Mouse (Mus musculus) MEL (cell line): ENCODE results near the gene Abcb6. TPM values are rescaled to one million over a fixed set of nuclear protein-coding genes. Genes with fewer than 3 reads are reported as not detected.

Source experiments
- DNase-seq: peaks from one replicate; pipeline ENCODE4 v3.0.0; 2011; ENCODE audit warnings: low read depth, low spot score
- H3K27ac ChIP-seq: 2 replicates; pipeline ENCODE4 v1.5.1; 2012; ENCODE audit warnings: low read depth, mild to moderate bottlenecking, control low read depth, low read length, moderate library complexity; ENCODE audit not compliant: control insufficient read depth
- H3K27me3 ChIP-seq, 2 experiments: fragments of 150-350 bp in 1 of 2; sonication (generic) in 1 of 2; 2 replicates each; pipeline ENCODE4 v1.6.1; 2012; ENCODE audit warnings: low read length in 2 of 2, mild to moderate bottlenecking in 2 of 2, improper control_type of control experiment in 1 of 2, moderate library complexity in 1 of 2; ENCODE audit not compliant: insufficient read depth in 2 of 2, control insufficient read depth in 1 of 2
- H3K36me3 ChIP-seq, 2 experiments: 2 replicates each; pipeline ENCODE4 v1.6.1; 2012 to 2014; ENCODE audit warnings: low read length in 2 of 2, improper control_type of control experiment in 1 of 2, inconsistent platforms in 1 of 2, mild to moderate bottlenecking in 1 of 2; ENCODE audit not compliant: insufficient read depth in 2 of 2, control insufficient read depth in 1 of 2
- H3K4me1 ChIP-seq, 2 experiments: fragments of 150-350 bp in 1 of 2; sonication (generic) in 1 of 2; 2 replicates each; pipeline ENCODE4 v1.6.1; 2012; ENCODE audit warnings: low read length in 2 of 2, improper control_type of control experiment in 1 of 2, mild to moderate bottlenecking in 1 of 2; ENCODE audit not compliant: insufficient read depth in 2 of 2, control insufficient read depth in 1 of 2
- H3K4me3 ChIP-seq, 2 experiments: fragments of 150-350 bp in 1 of 2; sonication (generic) in 1 of 2; 2 replicates each; pipeline ENCODE4 v1.5.1; 2012; ENCODE audit warnings: low read depth in 2 of 2, low read length in 2 of 2, mild to moderate bottlenecking in 2 of 2, moderate library complexity in 2 of 2, control low read depth in 1 of 2, improper control_type of control experiment in 1 of 2; ENCODE audit not compliant: control insufficient read depth in 1 of 2, insufficient read depth in 1 of 2
- H3K79me2 ChIP-seq: 2 replicates; pipeline ENCODE4 v1.6.1; 2012; ENCODE audit warnings: mild to moderate bottlenecking, low read length, moderate library complexity; ENCODE audit not compliant: control insufficient read depth, poor library complexity, insufficient read depth
- H3K9ac ChIP-seq: 2 replicates; pipeline ENCODE4 v1.6.1; 2012; ENCODE audit warnings: low read depth, mild to moderate bottlenecking, control low read depth, low read length, moderate library complexity; ENCODE audit not compliant: control insufficient read depth, poor library complexity, severe bottlenecking
- H3K9me3 ChIP-seq: fragments of 150-350 bp; sonication (generic); replicated peaks from 2 replicates; pipeline ENCODE4 v1.6.1; 2012; ENCODE audit warnings: mild to moderate bottlenecking, low read length, improper control_type of control experiment, moderate library complexity; ENCODE audit not compliant: insufficient read depth
- BHLHE40 ChIP-seq: IDR thresholded peaks from 2 replicates; pipeline ENCODE4 v1.6.1; 2012; ENCODE audit warnings: low read depth, mild to moderate bottlenecking, inconsistent platforms, low read length, improper control_type of control experiment, borderline replicate concordance
- E2F4 ChIP-seq: IDR thresholded peaks from 2 replicates; pipeline ENCODE4 v1.6.1; 2011; ENCODE audit warnings: low read depth, low read length, improper control_type of control experiment, borderline replicate concordance
- ELF1 ChIP-seq: IDR thresholded peaks from 2 replicates; pipeline ENCODE4 v1.6.1; 2014; ENCODE audit warnings: low read depth, mild to moderate bottlenecking, inconsistent platforms, low read length, improper control_type of control experiment, moderate library complexity
- EP300 ChIP-seq, 2 experiments: IDR thresholded peaks; 2 replicates each; pipeline ENCODE4 v1.6.1; 2011; ENCODE audit warnings: improper control_type of control experiment in 2 of 2, low read length in 2 of 2, low read depth in 1 of 2, mild to moderate bottlenecking in 1 of 2
- ETS1 ChIP-seq: IDR thresholded peaks from 2 replicates; pipeline ENCODE4 v1.6.1; 2012; ENCODE audit warnings: low read depth, mild to moderate bottlenecking, inconsistent platforms, low read length, improper control_type of control experiment, moderate library complexity
- GATA1 ChIP-seq: IDR thresholded peaks from 2 replicates; pipeline ENCODE4 v1.6.1; 2011; ENCODE audit warnings: low read depth, low read length, improper control_type of control experiment
- JUND ChIP-seq: IDR thresholded peaks from 2 replicates; pipeline ENCODE4 v1.6.1; 2011; ENCODE audit warnings: low read depth, mild to moderate bottlenecking, improper control_type of control experiment, low read length
- KAT2A ChIP-seq: conservative IDR thresholded peaks from 2 replicates; pipeline ENCODE4 v1.6.1; 2012; ENCODE audit warnings: low read depth, low read length, improper control_type of control experiment, inconsistent platforms
- MAFK ChIP-seq: IDR thresholded peaks from 2 replicates; pipeline ENCODE4 v1.6.1; 2011; ENCODE audit warnings: low read depth, mild to moderate bottlenecking, low read length, improper control_type of control experiment, borderline replicate concordance
- MAX ChIP-seq: IDR thresholded peaks from 2 replicates; pipeline ENCODE4 v1.6.1; 2011; ENCODE audit warnings: low read length, improper control_type of control experiment
- MAZ ChIP-seq: IDR thresholded peaks from 2 replicates; pipeline ENCODE4 v1.6.1; 2012; ENCODE audit warnings: low read depth, mild to moderate bottlenecking, inconsistent platforms, low read length, improper control_type of control experiment
- MEF2A ChIP-seq: IDR thresholded peaks from 2 replicates; pipeline ENCODE4 v1.6.1; 2014; ENCODE audit warnings: low read depth, mild to moderate bottlenecking, inconsistent platforms, low read length, improper control_type of control experiment; ENCODE audit not compliant: poor library complexity, insufficient replicate concordance, severe bottlenecking; ENCODE audit errors: extremely low read depth
- MXI1 ChIP-seq: IDR thresholded peaks from 2 replicates; pipeline ENCODE4 v1.6.1; 2011; ENCODE audit warnings: mild to moderate bottlenecking, low read depth, low read length, improper control_type of control experiment
- MYC ChIP-seq: IDR thresholded peaks from 2 replicates; pipeline ENCODE4 v1.6.1; 2011; ENCODE audit warnings: low read depth, mild to moderate bottlenecking, low read length, improper control_type of control experiment, moderate library complexity
- NRF1 ChIP-seq: IDR thresholded peaks from 2 replicates; pipeline ENCODE4 v1.6.1; 2014; ENCODE audit warnings: low read depth, mild to moderate bottlenecking, inconsistent platforms, low read length, improper control_type of control experiment, moderate library complexity; ENCODE audit not compliant: poor library complexity, insufficient read depth, severe bottlenecking
- POLR2A ChIP-seq, 2 experiments: IDR thresholded peaks; 2 replicates each; pipeline ENCODE4 v1.6.1; 2011 to 2012; ENCODE audit warnings: low read length in 2 of 2, mild to moderate bottlenecking in 2 of 2, control low read depth in 1 of 2, improper control_type of control experiment in 1 of 2, low read depth in 1 of 2, moderate library complexity in 1 of 2; ENCODE audit not compliant: control insufficient read depth in 1 of 2, insufficient read depth in 1 of 2, poor library complexity in 1 of 2
- POLR2AphosphoS5 ChIP-seq: IDR thresholded peaks from 2 replicates; pipeline ENCODE4 v1.6.1; 2012; ENCODE audit warnings: low read depth, borderline replicate concordance, mild to moderate bottlenecking, inconsistent platforms, low read length, moderate library complexity, mixed read lengths
- RCOR1 ChIP-seq: IDR thresholded peaks from 2 replicates; pipeline ENCODE4 v1.6.1; 2012; ENCODE audit warnings: low read depth, mild to moderate bottlenecking, inconsistent platforms, low read length, improper control_type of control experiment
- SIN3A ChIP-seq: IDR thresholded peaks from 2 replicates; pipeline ENCODE4 v1.6.1; 2012; ENCODE audit warnings: low read length, improper control_type of control experiment, inconsistent platforms
- SMC3 ChIP-seq: IDR thresholded peaks from 2 replicates; pipeline ENCODE4 v1.6.1; 2011; ENCODE audit warnings: low read depth, low read length, improper control_type of control experiment
- TAL1 ChIP-seq: IDR thresholded peaks from 2 replicates; pipeline ENCODE4 v1.6.1; 2012; ENCODE audit warnings: mild to moderate bottlenecking, inconsistent platforms, low read length, moderate library complexity, mixed read lengths
- TCF12 ChIP-seq: IDR thresholded peaks from 2 replicates; pipeline ENCODE4 v1.6.1; 2014; ENCODE audit warnings: low read depth, mild to moderate bottlenecking, inconsistent platforms, low read length, improper control_type of control experiment, moderate library complexity
- UBTF ChIP-seq: IDR thresholded peaks from 2 replicates; pipeline ENCODE4 v1.6.1; 2012; ENCODE audit warnings: low read depth, mild to moderate bottlenecking, inconsistent platforms, low read length, improper control_type of control experiment, moderate library complexity, borderline replicate concordance; ENCODE audit not compliant: insufficient read depth
- USF1 ChIP-seq: IDR thresholded peaks from 2 replicates; pipeline ENCODE4 v1.6.1; 2014; ENCODE audit warnings: low read depth, mild to moderate bottlenecking, inconsistent platforms, low read length, improper control_type of control experiment, moderate library complexity
- USF2 ChIP-seq, 2 experiments: IDR thresholded peaks; 2 replicates each; pipeline ENCODE4 v1.6.1; 2011 to 2012; ENCODE audit warnings: improper control_type of control experiment in 2 of 2, low read length in 2 of 2, borderline replicate concordance in 1 of 2, inconsistent platforms in 1 of 2, low read depth in 1 of 2, mild to moderate bottlenecking in 1 of 2; ENCODE audit not compliant: insufficient read depth in 1 of 2
- ZNF384 ChIP-seq: IDR thresholded peaks from 2 replicates; pipeline ENCODE4 v1.6.1; 2012; ENCODE audit warnings: low read depth, mild to moderate bottlenecking, inconsistent platforms, low read length, improper control_type of control experiment
- polyA plus RNA-seq, 2 experiments: library from polyadenylated mRNA; stranded (reverse) in 1 of 2; unstranded in 1 of 2; fragments of >175 nt in 1 of 2; fragments of >200 nt in 1 of 2; gene quantifications; 2 replicates each; pipeline versions ENCODE4 v1.2.1 to v1.2.4; 2012; ENCODE audit warnings: low replicate concordance in 2 of 2, low read depth in 1 of 2; ENCODE audit not compliant: insufficient read length in 2 of 2, insufficient read depth in 1 of 2, missing spikeins in 1 of 2
- total RNA-seq: library from RNA; depleted of rRNA; stranded (reverse); fragments of 300-350 nt; gene quantifications from 2 replicates; pipeline ENCODE4 v1.2.3, GENCODE M21; 2012

The Abcb6 gene
- total and polyA plus RNA-seq, 3 experiments, result 73.5 to 84.4 TPM; not detected in 1

GRCm38 (mm10) chr1:75159540-75160255 is 20.5 kb downstream of the Abcb6 start:
- Histone ChIP-seq H3K36me3 (peaks cover 0 to 21% of the 10 kb centered on the region in 2 experiments; a peak in 2 of 4 replicates), H3K79me2 (no peaks in the 10 kb centered on the region), H3K9me3 (no peaks in the 10 kb centered on the region), H3K9ac (peak overlapping the region; percentile 18), H3K4me3 (peak overlapping the region; percentile 12 to 37; a peak in 3 of 4 replicates), H3K4me1 (peaks cover 13 to 21% of the 10 kb centered on the region in 2 experiments), H3K27ac (peak overlapping the region; percentile 55), H3K27me3 (no peaks in the 10 kb centered on the region)
- DNase-seq, result peak; percentile 68
- TF ChIP-seq KAT2A (no peak), BHLHE40 (peak; percentile 74; the same call in 1 of the 2 replicates), SMC3 (no peak), POLR2A (IDR thresholded peaks at IDR 0.05; ENCODE audit: control insufficient read depth in 1 of 2, insufficient read depth in 1 of 2, low read depth in 1 of 2, low read length in 2 of 2, poor library complexity in 1 of 2) (no peak), RCOR1 (peak; percentile 82), MYC (no peak), TAL1 (peak; percentile 66), ETS1 (peak; percentile 77; the same call in 1 of the 2 replicates), TCF12 (peak; percentile 92), ELF1 (no peak), POLR2AphosphoS5 (no peak), MAZ (no peak), E2F4 (no peak), NRF1 (peak; percentile 57), USF1 (no peak), EP300 (IDR thresholded peaks at IDR 0.05; ENCODE audit: low read depth in 1 of 2, low read length in 2 of 2) (peak; percentile 88 to 91), GATA1 (peak; percentile 96), SIN3A (peak; percentile 62)

GRCm38 (mm10) chr1:75158990-75159389 is 21.2 kb downstream of the Abcb6 start:
- Histone ChIP-seq H3K4me1 (peaks cover 15 to 21% of the 10 kb centered on the region in 2 experiments), H3K27ac (peak overlapping the region; percentile 55), H3K27me3 (no peaks in the 10 kb centered on the region), H3K9ac (0 out of 2 replicates have a peak overlapping the region, but pooled peaks have one; percentile 18), H3K9me3 (no peaks in the 10 kb centered on the region), H3K36me3 (peaks cover 0 to 24% of the 10 kb centered on the region in 2 experiments; a peak in 2 of 4 replicates), H3K79me2 (no peaks in the 10 kb centered on the region), H3K4me3 (peak overlapping the region in 1 of 2 experiments; percentile 38; a peak in 1 of 4 replicates)
- DNase-seq, result peak; percentile 68
- TF ChIP-seq UBTF, result no peak
- no peak for TF ChIP-seq JUND
- peak; percentile 68 for TF ChIP-seq GATA1
- peak; percentile 76; the same call in 1 of the 2 replicates for TF ChIP-seq SIN3A
- peak; percentile 96 for TF ChIP-seq ETS1
- TF ChIP-seq TCF12, result 0 out of 2 replicates have a peak, but pooled peaks have one; percentile 49
- TF ChIP-seq KAT2A, result no peak
- TF ChIP-seq ZNF384, result 0 out of 2 replicates have a peak, but pooled peaks have one; percentile 36
- TF ChIP-seq EP300 (IDR thresholded peaks at IDR 0.05; ENCODE audit: low read depth in 1 of 2, low read length in 2 of 2), result peak; percentile 60 to 75
- no peak for TF ChIP-seq USF2 (IDR thresholded peaks at IDR 0.05; ENCODE audit: borderline replicate concordance in 1 of 2, insufficient read depth in 1 of 2, low read depth in 1 of 2, low read length in 2 of 2)
- no peak for TF ChIP-seq POLR2A (IDR thresholded peaks at IDR 0.05; ENCODE audit: control insufficient read depth in 1 of 2, insufficient read depth in 1 of 2, low read depth in 1 of 2, low read length in 2 of 2, poor library complexity in 1 of 2)
- TF ChIP-seq MAFK, result peak; percentile 28; the same call in 1 of the 2 replicates
- peak; percentile 42; the same call in 1 of the 2 replicates for TF ChIP-seq MXI1
- peak; percentile 43; the same call in 1 of the 2 replicates for TF ChIP-seq RCOR1
- no peak for TF ChIP-seq NRF1
- TF ChIP-seq MAX, result no peak; the same call in 1 of the 2 replicates
- peak; percentile 40; the same call in 1 of the 2 replicates for TF ChIP-seq BHLHE40
- TF ChIP-seq MEF2A, result no peak
